Mouse (Mus musculus): Measurements from ENCODE around the gene Sh3bp5. TPM values are rescaled to one million over a fixed set of nuclear protein-coding genes. Genes with fewer than 3 reads are reported as not detected.

Gene Sh3bp5
- polyA plus RNA-seq, 2 experiments = 22.2 to 49.1 TPM

DNA sequence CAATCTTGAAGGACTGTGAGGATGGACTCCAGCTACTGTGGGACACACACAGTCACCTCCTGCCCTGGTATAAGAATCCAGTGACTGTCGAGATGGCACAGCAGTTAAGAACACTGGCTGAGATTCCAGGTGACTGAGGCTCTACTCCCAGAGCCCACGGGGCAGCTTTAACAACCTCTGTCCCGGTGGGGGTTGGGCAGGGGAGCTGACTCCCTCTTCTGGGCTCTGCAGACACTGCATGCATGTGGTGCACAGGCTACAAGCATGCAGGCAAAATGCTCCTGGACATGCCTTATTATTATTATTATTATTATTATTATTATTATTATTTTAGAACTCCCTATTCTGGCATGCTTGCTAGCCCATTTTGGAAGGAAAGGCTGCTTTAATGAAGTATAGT lies 4.4 kb upstream of the Sh3bp5 start:
- Histone ChIP-seq H3K4me2 (replicated peaks; ENCODE audit: low read depth, low read length, severe bottlenecking) (no peak overlapping the region), H3K9ac (ENCODE audit: low read depth, low read length, severe bottlenecking) (no peak overlapping the region), H3K36me3 (ENCODE audit: control insufficient read depth, insufficient read depth, low read length) (no peaks in the 10 kb centered on the region), H3K4me1 (ENCODE audit: control insufficient read depth, insufficient read depth, low read length) (0 out of 2 replicates have a peak, but pooled peaks cover 2% of the 10 kb centered on the region), H3K4me3 (replicated peaks; ENCODE audit: low read length) (no peak overlapping the region), H3K27me3 (ENCODE audit: control insufficient read depth, insufficient read depth, low read length) (no peaks in the 10 kb centered on the region), H3K27ac (replicated peaks; ENCODE audit: low read depth, low read length) (no peak overlapping the region), H3K9me3 (ENCODE audit: control insufficient read depth, low read length) (no peaks in the 10 kb centered on the region)
- no peak for DNase-seq (ENCODE audit: low spot score)
- no peak for TF ChIP-seq POLR2A (IDR thresholded peaks at IDR 0.05; ENCODE audit: borderline replicate concordance, extremely low read depth, insufficient read depth, insufficient read length)
- ATAC-seq (ENCODE audit: low FRiP score, low read depth) = no peak
- 31% methylated on average over 3 of the region's 3 CpGs for WGBS

DNA sequence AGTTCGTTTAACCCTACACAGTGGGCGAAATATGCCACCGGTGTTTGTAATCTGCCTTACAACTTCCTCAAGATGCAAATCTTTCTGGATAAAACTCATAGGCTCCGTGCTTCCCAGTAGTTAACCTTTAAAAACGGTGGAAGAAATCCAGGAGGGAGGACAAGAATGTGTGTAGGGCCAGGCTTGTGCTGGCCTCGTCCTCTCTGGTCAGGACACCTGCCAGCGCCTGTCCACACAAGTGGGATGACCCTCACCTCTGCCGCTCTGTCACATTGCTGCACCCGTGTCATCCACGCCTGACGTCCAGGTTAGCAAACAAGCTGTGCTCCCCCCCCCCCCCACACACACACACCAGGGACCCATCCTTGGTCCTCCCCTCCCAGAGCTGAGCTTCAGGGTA lies 3.4 kb upstream of the Sh3bp5 start:
- Histone ChIP-seq H3K4me1 (ENCODE audit: control insufficient read depth, insufficient read depth, low read length) (peaks cover 6% of the 10 kb centered on the region), H3K27ac (replicated peaks; ENCODE audit: low read depth, low read length) (no peak overlapping the region), H3K27me3 (ENCODE audit: control insufficient read depth, insufficient read depth, low read length) (no peaks in the 10 kb centered on the region), H3K36me3 (ENCODE audit: control insufficient read depth, insufficient read depth, low read length) (no peaks in the 10 kb centered on the region), H3K4me3 (replicated peaks; ENCODE audit: low read length) (no peak overlapping the region), H3K9me3 (ENCODE audit: control insufficient read depth, low read length) (no peaks in the 10 kb centered on the region), H3K4me2 (replicated peaks; ENCODE audit: low read depth, low read length, severe bottlenecking) (no peak overlapping the region), H3K9ac (ENCODE audit: low read depth, low read length, severe bottlenecking) (no peak overlapping the region)
- WGBS = 56% methylated on average over 11 of the region's 11 CpGs
- ATAC-seq (ENCODE audit: low FRiP score, low read depth) (no peak), DNase-seq (ENCODE audit: low spot score) (no peak)
- TF ChIP-seq POLR2A (IDR thresholded peaks at IDR 0.05; ENCODE audit: borderline replicate concordance, extremely low read depth, insufficient read depth, insufficient read length) = no peak

DNA sequence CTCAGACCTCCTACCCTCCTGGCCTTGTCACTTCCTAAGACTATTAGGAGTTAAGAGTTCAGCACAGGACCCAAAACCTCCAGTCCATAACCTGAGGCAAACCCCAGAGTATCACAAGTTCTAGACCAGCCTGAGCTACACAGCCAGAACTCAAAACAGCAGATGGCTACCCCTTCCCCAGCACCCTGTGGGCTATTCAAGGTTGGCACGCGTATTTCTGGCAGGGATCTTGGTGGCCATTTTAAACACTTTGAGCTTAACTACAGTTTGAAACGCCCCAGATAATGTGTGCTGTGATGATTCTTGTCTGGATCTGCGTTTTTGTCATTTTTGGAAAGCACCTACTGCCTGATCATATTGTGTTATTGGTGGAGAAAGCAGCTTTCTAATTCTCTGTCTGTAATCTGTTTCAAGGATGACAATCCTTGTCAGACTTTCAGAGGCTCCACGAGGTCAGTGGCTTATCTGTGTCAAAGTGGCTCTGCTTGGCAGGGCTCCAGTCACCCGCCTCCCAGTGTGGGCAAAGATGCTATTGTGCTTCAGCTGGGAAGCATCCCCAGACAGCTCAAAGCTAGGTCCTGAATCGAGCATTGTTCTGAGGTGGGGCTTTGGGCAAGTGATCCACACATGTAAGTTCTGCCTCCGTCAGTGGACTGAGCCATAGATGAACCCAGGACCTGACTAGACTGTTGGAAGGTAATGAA lies 2.1 kb upstream of the Sh3bp5 start:
- Histone ChIP-seq H3K27ac (replicated peaks; ENCODE audit: low read depth, low read length) (no peak overlapping the region), H3K4me2 (replicated peaks; ENCODE audit: low read depth, low read length, severe bottlenecking) (no peak overlapping the region), H3K4me1 (ENCODE audit: control insufficient read depth, insufficient read depth, low read length) (peaks cover 16% of the 10 kb centered on the region), H3K9me3 (ENCODE audit: control insufficient read depth, low read length) (no peaks in the 10 kb centered on the region), H3K9ac (ENCODE audit: low read depth, low read length, severe bottlenecking) (no peak overlapping the region), H3K4me3 (replicated peaks; ENCODE audit: low read length) (no peak overlapping the region), H3K36me3 (ENCODE audit: control insufficient read depth, insufficient read depth, low read length) (no peaks in the 10 kb centered on the region), H3K27me3 (ENCODE audit: control insufficient read depth, insufficient read depth, low read length) (no peaks in the 10 kb centered on the region)
- 78% methylated on average over 8 of the region's 8 CpGs for WGBS
- TF ChIP-seq POLR2A (IDR thresholded peaks at IDR 0.05; ENCODE audit: borderline replicate concordance, extremely low read depth, insufficient read depth, insufficient read length) = no peak
- ATAC-seq (ENCODE audit: low FRiP score, low read depth) (no peak), DNase-seq (ENCODE audit: low spot score) (no peak)

GRCm38 (mm10) chr14:31435018-31435915 lies 611 bp downstream of the Sh3bp5 start:
- WGBS = under 1% methylated on average over 51 of the region's 53 CpGs
- H3K36me3 ChIP-seq (ENCODE audit: control insufficient read depth, insufficient read depth, low read length) = 0 out of 2 replicates have a peak, but pooled peaks cover 4% of the 10 kb centered on the region
- ATAC-seq (ENCODE audit: low FRiP score, low read depth) (peak; percentile 60), DNase-seq (ENCODE audit: low spot score) (no peak)
- H3K9ac ChIP-seq (ENCODE audit: low read depth, low read length, severe bottlenecking) = peak overlapping the region; percentile 83
- H3K27me3 ChIP-seq (ENCODE audit: control insufficient read depth, insufficient read depth, low read length) = no peaks in the 10 kb centered on the region
- H3K4me3 ChIP-seq (replicated peaks; ENCODE audit: low read length) = peak overlapping the region; percentile 89
- H3K4me1 ChIP-seq (ENCODE audit: control insufficient read depth, insufficient read depth, low read length) = peaks cover 30% of the 10 kb centered on the region
- H3K4me2 ChIP-seq (replicated peaks; ENCODE audit: low read depth, low read length, severe bottlenecking) = peak overlapping the region; percentile 93
- 0 out of 2 replicates have a peak, but pooled peaks have one; percentile 23 for TF ChIP-seq POLR2A (IDR thresholded peaks at IDR 0.05; ENCODE audit: borderline replicate concordance, extremely low read depth, insufficient read depth, insufficient read length)
- no peaks in the 10 kb centered on the region for H3K9me3 ChIP-seq (ENCODE audit: control insufficient read depth, low read length)
- H3K27ac ChIP-seq (replicated peaks; ENCODE audit: low read depth, low read length) = peak overlapping the region; percentile 84

DNA sequence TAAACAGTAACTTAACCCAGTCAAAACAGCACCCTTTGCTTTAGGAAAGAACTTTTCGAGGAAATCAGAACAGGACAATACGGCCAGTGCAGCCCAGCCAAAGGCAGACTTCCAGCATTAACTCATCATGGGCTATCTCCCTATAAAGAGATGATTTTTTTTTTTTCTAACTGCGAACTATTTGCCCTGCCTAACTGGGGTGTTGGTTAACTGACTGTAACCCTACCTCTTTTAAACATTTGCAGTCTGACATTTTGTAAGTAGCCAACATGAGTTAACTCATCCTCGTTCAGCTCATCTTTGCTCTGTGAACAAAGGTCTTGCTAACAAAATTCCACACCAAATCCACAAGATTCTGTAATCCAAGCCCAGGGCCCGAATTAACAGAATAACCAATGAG lies 1.5 kb downstream of the Sh3bp5 start:
- no peak for ATAC-seq (ENCODE audit: low FRiP score, low read depth)
- peaks cover 30% of the 10 kb centered on the region for H3K4me1 ChIP-seq (ENCODE audit: control insufficient read depth, insufficient read depth, low read length)
- DNase-seq (ENCODE audit: low spot score) = no peak
- H3K27me3 ChIP-seq (ENCODE audit: control insufficient read depth, insufficient read depth, low read length) = no peaks in the 10 kb centered on the region
- peak overlapping the region; percentile 93 for H3K4me2 ChIP-seq (replicated peaks; ENCODE audit: low read depth, low read length, severe bottlenecking)
- 0 out of 2 replicates have a peak overlapping the region, but pooled peaks have one; percentile 83 for H3K9ac ChIP-seq (ENCODE audit: low read depth, low read length, severe bottlenecking)
- TF ChIP-seq POLR2A (IDR thresholded peaks at IDR 0.05; ENCODE audit: borderline replicate concordance, extremely low read depth, insufficient read depth, insufficient read length) = no peak
- H3K9me3 ChIP-seq (ENCODE audit: control insufficient read depth, low read length) = no peaks in the 10 kb centered on the region
- WGBS = 21% methylated on average over 5 of the region's 5 CpGs
- peak overlapping the region; percentile 89 for H3K4me3 ChIP-seq (replicated peaks; ENCODE audit: low read length)
- H3K27ac ChIP-seq (replicated peaks; ENCODE audit: low read depth, low read length) = 0 out of 2 replicates have a peak overlapping the region, but pooled peaks have one; percentile 69
- H3K36me3 ChIP-seq (ENCODE audit: control insufficient read depth, insufficient read depth, low read length) = 0 out of 2 replicates have a peak, but pooled peaks cover 4% of the 10 kb centered on the region
